Mouse (Mus musculus) gonadal fat pad, adult 2 months (tissue): Measurements from ENCODE around the gene Hcn4. TPM values are rescaled to one million over a fixed set of nuclear protein-coding genes. Genes with fewer than 3 reads are reported as not detected.

Experiments
- polyA plus RNA-seq: library from polyadenylated mRNA; depleted of rRNA; stranded (reverse); fragments of >200 nt; gene quantifications from 2 replicates; pipeline ENCODE4 v1.2.3, GENCODE M21; 2012; rRNA removed

The Hcn4 gene
- polyA plus RNA-seq, 1 experiment, result 2.1 TPM

Other genes with a start within 250 kb of the Hcn4 start
- 499 and 524 TPM in 2 replicates for gene Nptn, start 241.2 kb upstream of the Hcn4 start, polyA plus RNA-seq
- gene Rec114, start 79.4 kb upstream of the Hcn4 start, polyA plus RNA-seq, result 1.1 and 2.0 TPM in 2 replicates
- 23.2 and 27.2 TPM in 2 replicates for gene Neo1, start 213.0 kb downstream of the Hcn4 start, polyA plus RNA-seq